Mouse (Mus musculus): ENCODE measurements around the gene Nup214. TPM values are rescaled to one million over a fixed set of nuclear protein-coding genes. Genes with fewer than 3 reads are reported as not detected.

The Nup214 gene
- total RNA-seq, 2 experiments from 2014 or later = 71.1 to 86.6 TPM

DNA sequence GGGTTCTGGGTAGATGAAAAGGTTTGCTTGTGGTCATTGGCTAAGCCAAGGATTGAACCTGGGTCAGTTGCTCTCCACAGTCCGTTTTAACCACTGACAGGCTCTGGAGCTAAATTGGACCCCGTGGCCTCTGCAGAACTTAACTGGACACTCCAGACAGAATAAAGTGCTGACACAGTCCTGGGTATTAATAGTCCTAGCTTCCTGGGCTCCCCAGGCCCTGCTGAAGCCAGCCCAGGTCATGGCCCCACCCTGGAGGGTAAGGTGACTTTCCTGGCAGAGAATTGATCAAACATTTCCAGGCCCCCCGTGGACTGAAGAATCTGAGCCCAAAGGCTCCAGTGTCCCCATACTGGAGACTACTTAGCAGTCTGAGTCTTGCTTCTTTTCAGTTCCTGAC is 117.7 kb downstream of the Nup214 start:
- DNase-seq (ENCODE audit: low spot score in 2 of 2) = no peak

DNA sequence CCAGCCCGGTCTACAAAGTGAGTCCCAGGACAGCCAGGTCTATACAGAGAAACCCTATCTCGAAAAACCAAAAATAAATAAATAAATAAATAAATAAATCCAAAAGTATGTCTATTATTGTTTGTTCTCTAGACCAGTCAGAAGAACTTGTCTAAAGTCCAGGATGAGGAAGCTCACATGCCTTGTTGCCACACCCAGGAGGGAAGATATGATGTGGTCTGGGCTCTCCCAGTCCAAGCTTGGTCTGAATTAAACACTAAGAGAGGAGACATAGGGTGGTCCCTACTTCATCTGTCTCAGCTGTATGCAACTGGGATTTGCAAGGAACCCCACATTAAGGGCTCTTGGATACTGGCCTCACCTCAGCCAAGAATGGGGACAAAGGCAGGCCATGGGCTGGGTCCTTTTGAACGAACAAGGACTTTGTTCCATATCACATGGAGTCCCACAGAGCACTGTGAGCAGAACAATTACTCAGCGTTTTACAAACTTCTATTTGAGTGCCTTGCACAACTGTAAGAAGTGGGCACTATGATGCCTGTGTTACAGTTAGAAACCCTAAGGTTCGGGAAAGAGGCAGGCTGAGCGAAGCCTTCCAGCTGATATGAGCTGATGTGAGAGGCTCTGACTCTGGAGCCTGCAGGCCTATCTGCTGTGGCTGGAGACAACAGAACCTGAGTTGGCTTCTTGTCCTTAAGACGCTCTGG is 119.9 kb downstream of the Nup214 start:
- no peak for DNase-seq (ENCODE audit: low spot score in 2 of 2)

- DNase-seq (ENCODE audit: low spot score in 2 of 2) = peak in 1 of 2 experiments; percentile 37
These were observed 121.3 kb downstream of the Nup214 start, which contains the start of gene Plpp7 for GRCm38 (mm10) chr2:32095351-32096121. TSS of gene Plpp7 (plus strand) at chr2:32095528.

DNA sequence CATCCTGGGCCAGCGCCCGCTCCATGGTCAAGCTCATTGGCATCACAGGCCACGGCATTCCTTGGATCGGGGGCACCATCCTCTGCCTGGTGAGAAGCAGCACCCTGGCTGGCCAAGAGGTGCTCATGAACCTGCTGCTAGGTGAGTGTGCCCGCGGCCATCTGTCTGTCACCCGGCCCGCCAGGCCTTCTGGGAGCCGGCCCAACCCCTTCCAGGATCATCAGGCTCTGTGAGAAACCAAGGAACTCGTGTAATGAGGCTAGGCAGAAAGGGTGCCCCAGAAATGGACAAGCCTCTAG is 121.8 kb downstream of the Nup214 start:
- DNase-seq (ENCODE audit: low spot score in 2 of 2) = no peak

DNA sequence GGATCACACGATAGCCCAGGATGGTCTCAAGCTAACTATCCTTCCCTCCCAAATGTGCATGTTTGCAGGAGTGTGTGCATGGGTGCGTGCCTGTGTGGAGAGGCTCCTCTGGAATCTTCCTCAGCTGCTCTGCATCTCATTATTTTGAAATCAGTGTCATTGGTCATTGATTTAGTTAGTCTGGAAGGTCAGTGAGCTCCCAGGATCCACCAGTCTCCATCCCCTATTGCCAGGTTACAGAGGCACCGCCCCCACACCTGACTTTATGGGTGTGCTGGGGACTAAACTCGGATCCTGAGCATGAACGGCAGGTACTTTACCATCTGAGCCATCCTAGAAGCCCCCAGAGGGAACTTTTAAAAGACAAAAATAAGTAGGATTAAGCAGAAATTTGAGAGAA is 128.7 kb downstream of the Nup214 start:
- no peak for DNase-seq (ENCODE audit: low spot score in 2 of 2)

- DNase-seq (ENCODE audit: low spot score in 2 of 2) = no peak
These were observed 129.3 kb downstream of the Nup214 start for GRCm38 (mm10) chr2:32103557-32103956.

Small RNA genes within 50 kb of the gene (microRNA-seq; reads per million reads assigned to microRNA genes)
- 0.79 reads per million for gene Mir7674

Other genes starting within 250 kb of the Nup214 start
- not detected for gene Qrfp, start 163.9 kb upstream of the Nup214 start, total RNA-seq (2021)
- 1 to 10 TPM; 1.1 to 2.2 TPM for gene Fibcd1, start 128.4 kb upstream of the Nup214 start, total RNA-seq (2021)
- 10 to 100 TPM; 18.7 to 19.6 TPM for gene Lamc3, start 87.1 kb upstream of the Nup214 start, total RNA-seq (2021)
- 10 to 100 TPM; 31.2 to 49.5 TPM for gene Aif1l, start 24.3 kb upstream of the Nup214 start, total RNA-seq (2021)
- gene Fam78a, start 110.4 kb downstream of the Nup214 start, total RNA-seq (2021) = 1 to 10 TPM; 2.4 TPM
- 1 to 10 TPM; 5.5 to 6.3 TPM for gene Plpp7, start 121.1 kb downstream of the Nup214 start, total RNA-seq (2021)
- 100 to 1,000 TPM; 148 to 158 TPM for gene Prrc2b, start 176.6 kb downstream of the Nup214 start, total RNA-seq (2021)